Mouse (Mus musculus) kidney, adult 2 months (tissue): ENCODE data around the gene Cacng6.

ENCODE experiments used
- CTCF ChIP-seq: fragments of 200-500 bp; conservative IDR thresholded peaks from 2 replicates; pipeline ENCODE4 v1.5.1; 2011; ENCODE audit warnings: low read depth, mild to moderate bottlenecking, control low read depth, low read length, moderate library complexity, mixed read lengths; ENCODE audit not compliant: insufficient read depth, insufficient read length
- POLR2A ChIP-seq: fragments of 200-500 bp; IDR thresholded peaks from one replicate; pipeline ENCODE4 v1.6.1; 2011; ENCODE audit warnings: low read depth, low read length, control low read depth

DNA sequence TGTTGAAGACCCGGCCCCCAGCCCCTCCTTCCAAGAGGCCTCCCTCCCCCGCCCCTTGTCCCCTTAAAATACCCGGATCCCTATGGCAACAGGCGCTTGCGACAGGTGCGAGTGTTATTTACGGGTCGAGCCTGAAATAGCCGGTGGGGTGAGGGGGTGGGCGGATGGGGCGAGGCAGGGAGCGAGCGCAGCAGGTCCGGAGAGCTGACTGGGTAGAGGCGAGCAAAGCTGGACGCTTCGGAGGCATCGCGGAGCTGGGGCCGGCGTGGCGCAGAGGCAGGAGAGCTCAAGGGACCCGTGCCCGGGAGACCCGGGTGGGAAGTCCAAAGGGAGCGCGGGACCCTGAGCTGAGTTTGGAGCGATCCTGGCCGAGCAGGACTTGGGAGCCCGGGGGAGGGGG is 565 bp upstream of the Cacng6 start:
- TF ChIP-seq CTCF = no peak
- no peak for TF ChIP-seq POLR2A
